Mouse (Mus musculus): ENCODE data around the gene Aldh1l2. TPM values are rescaled to one million over a fixed set of nuclear protein-coding genes. Genes with fewer than 3 reads are reported as not detected.
A peak's percentile ranks its signal among the peaks of the same experiment; 100 is the strongest.

Gene Aldh1l2
- total and polyA plus RNA-seq, 3 experiments, result 0.34 to 0.59 TPM; not detected in 1

- in situ Hi-C loops (cut with MboI; ENCODE audit: low pct_ligation_motif_present, low pct_unique_long_range_greater_than_20kb, low sequenced_read_pairs), result no loop called here
- no peak overlapping the region for H3K27ac ChIP-seq (ENCODE audit: insufficient read depth, low read depth)
- TF ChIP-seq ELF1 (IDR thresholded peaks at IDR 0.05; ENCODE audit: low read depth, low read length) (no peak), EP300 (IDR thresholded peaks at IDR 0.05; ENCODE audit: low read length) (no peak), CTCF (conservative IDR thresholded peaks at IDR 0.05 in 1 of 2, IDR thresholded peaks at IDR 0.05 in 1 of 2; ENCODE audit: low read depth in 2 of 2, low read length in 2 of 2) (peak in 1 of 2 experiments; percentile 43; a peak in 2 of 4 replicates), UBTF (IDR thresholded peaks at IDR 0.05; ENCODE audit: low read depth, low read length) (no peak), CHD2 (IDR thresholded peaks at IDR 0.05; ENCODE audit: low read length) (no peak), SMC3 (IDR thresholded peaks at IDR 0.05; ENCODE audit: low read depth, low read length) (no peak)
Measured at GRCm38 (mm10) chr10:83536436-83536835, 2.5 kb upstream of the Aldh1l2 start.

GRCm38 (mm10) chr10:83533258-83533909, 556 bp downstream of the Aldh1l2 start:
- no peaks in the 10 kb centered on the region for H3K27me3 ChIP-seq (replicated peaks)
- H3K36me3 ChIP-seq (replicated peaks in 1 of 2; ENCODE audit: control insufficient read depth in 1 of 2, insufficient read depth in 1 of 2, low read length in 1 of 2), result no peaks in the 10 kb centered on the region
- in situ Hi-C loops (cut with MboI; ENCODE audit: low pct_ligation_motif_present, low pct_unique_long_range_greater_than_20kb, low sequenced_read_pairs), result no loop called here
- no peak overlapping the region for H3K27ac ChIP-seq (ENCODE audit: insufficient read depth, low read depth)
- H3K9me3 ChIP-seq (replicated peaks; ENCODE audit: low read length), result no peaks in the 10 kb centered on the region
- no peak for DNase-seq (ENCODE audit: extremely low read depth)
- TF ChIP-seq ZNF384 (IDR thresholded peaks at IDR 0.05; ENCODE audit: low read depth, low read length) (no peak), HCFC1 (IDR thresholded peaks at IDR 0.05; ENCODE audit: low read depth, low read length) (no peak), IRF4 (IDR thresholded peaks at IDR 0.05; ENCODE audit: low read depth, low read length) (no peak), MXI1 (IDR thresholded peaks at IDR 0.05; ENCODE audit: low read depth, low read length) (no peak), ZMIZ1 (IDR thresholded peaks at IDR 0.05; ENCODE audit: low read depth, low read length) (no peak), E2F4 (IDR thresholded peaks at IDR 0.05; ENCODE audit: insufficient replicate concordance, low read depth, low read length) (no peak), ZC3H11A (IDR thresholded peaks at IDR 0.05; ENCODE audit: low read depth, low read length) (no peak), UBTF (IDR thresholded peaks at IDR 0.05; ENCODE audit: low read depth, low read length) (no peak), MAFK (IDR thresholded peaks at IDR 0.05; ENCODE audit: insufficient replicate concordance, low read length) (no peak), CHD2 (IDR thresholded peaks at IDR 0.05; ENCODE audit: low read length) (no peak), USF2 (conservative IDR thresholded peaks at IDR 0.05; ENCODE audit: low read depth, low read length) (no peak), TCF12 (IDR thresholded peaks at IDR 0.05; ENCODE audit: low read depth, low read length) (no peak), SIN3A (IDR thresholded peaks at IDR 0.05; ENCODE audit: low read length) (no peak), ZKSCAN1 (IDR thresholded peaks at IDR 0.05; ENCODE audit: borderline replicate concordance, low read depth, low read length) (no peak), CTCF (conservative IDR thresholded peaks at IDR 0.05 in 1 of 2, IDR thresholded peaks at IDR 0.05 in 1 of 2; ENCODE audit: low read depth in 2 of 2, low read length in 2 of 2) (no peak), RAD21 (IDR thresholded peaks at IDR 0.05; ENCODE audit: low read depth, low read length) (no peak), TBP (conservative IDR thresholded peaks at IDR 0.05; ENCODE audit: low read depth, low read length) (no peak), CHD1 (IDR thresholded peaks at IDR 0.05; ENCODE audit: low read depth, low read length) (no peak), RCOR1 (conservative IDR thresholded peaks at IDR 0.05; ENCODE audit: low read depth, low read length) (no peak)
- no peak overlapping the region for H3K9ac ChIP-seq (ENCODE audit: insufficient read depth, low read depth)
- no peak overlapping the region for H3K4me2 ChIP-seq (ENCODE audit: insufficient read depth, low read depth, poor library complexity, severe bottlenecking)
- H3K4me3 ChIP-seq (replicated peaks in 1 of 3; ENCODE audit: low read depth in 2 of 3, low read length in 2 of 3, poor library complexity in 1 of 3), result no peak overlapping the region
- peaks cover 3 to 15% of the 10 kb centered on the region in 2 experiments; a peak in 2 of 4 replicates for H3K4me1 ChIP-seq (ENCODE audit: control insufficient read depth in 1 of 2, insufficient read depth in 2 of 2)
- dilution Hi-C loops (cut with MboI; ENCODE audit: extremely low pct_ligation_motif_present, extremely low pct_unique_long_range_greater_than_20kb, low sequenced_read_pairs), result no loop called here
- no peaks in the 10 kb centered on the region for H3K79me2 ChIP-seq (replicated peaks; ENCODE audit: control insufficient read depth, extremely low read depth, insufficient read depth, poor library complexity, severe bottlenecking)

More at GRCm38 (mm10) chr10:83536436-83536835, 2.5 kb upstream of the Aldh1l2 start:
- Histone ChIP-seq H3K4me3 (replicated peaks in 1 of 3; ENCODE audit: low read depth in 2 of 3, low read length in 2 of 3, poor library complexity in 1 of 3) (no peak overlapping the region), H3K36me3 (replicated peaks in 1 of 2; ENCODE audit: control insufficient read depth in 1 of 2, insufficient read depth in 1 of 2, low read length in 1 of 2) (no peaks in the 10 kb centered on the region), H3K79me2 (replicated peaks; ENCODE audit: control insufficient read depth, extremely low read depth, insufficient read depth, poor library complexity, severe bottlenecking) (no peaks in the 10 kb centered on the region), H3K9me3 (replicated peaks; ENCODE audit: low read length) (no peaks in the 10 kb centered on the region), H3K27me3 (replicated peaks) (no peaks in the 10 kb centered on the region), H3K4me1 (ENCODE audit: control insufficient read depth in 1 of 2, insufficient read depth in 2 of 2) (peaks cover 0 to 12% of the 10 kb centered on the region in 2 experiments; a peak in 2 of 4 replicates), H3K4me2 (ENCODE audit: insufficient read depth, low read depth, poor library complexity, severe bottlenecking) (no peak overlapping the region), H3K9ac (ENCODE audit: insufficient read depth, low read depth) (no peak overlapping the region)
- DNase-seq (ENCODE audit: extremely low read depth), result no peak
- dilution Hi-C loops (cut with MboI; ENCODE audit: extremely low pct_ligation_motif_present, extremely low pct_unique_long_range_greater_than_20kb, low sequenced_read_pairs), result no loop called here
